Mouse (Mus musculus) cerebellum, adult 2 months (tissue): ENCODE results near the gene Wdfy1.

Experiments used
- CTCF ChIP-seq: fragments of 200-500 bp; IDR thresholded peaks from 2 replicates; pipeline ENCODE4 v1.5.1; 2011; ENCODE audit warnings: low read depth, mild to moderate bottlenecking, control low read depth, low read length, moderate library complexity, borderline replicate concordance; ENCODE audit not compliant: insufficient read depth
- POLR2A ChIP-seq: fragments of 200-500 bp; IDR thresholded peaks from 2 replicates; pipeline ENCODE4 v1.6.1; 2011; ENCODE audit warnings: low read length, control low read depth, borderline replicate concordance; ENCODE audit not compliant: insufficient read depth

GRCm38 (mm10) chr1:79746056-79746455, 29.9 kb downstream of the Wdfy1 start:
- TF ChIP-seq POLR2A (no peak), CTCF (no peak)
